Mouse (Mus musculus): ENCODE data around the gene Galp.

Galp gene

DNA sequence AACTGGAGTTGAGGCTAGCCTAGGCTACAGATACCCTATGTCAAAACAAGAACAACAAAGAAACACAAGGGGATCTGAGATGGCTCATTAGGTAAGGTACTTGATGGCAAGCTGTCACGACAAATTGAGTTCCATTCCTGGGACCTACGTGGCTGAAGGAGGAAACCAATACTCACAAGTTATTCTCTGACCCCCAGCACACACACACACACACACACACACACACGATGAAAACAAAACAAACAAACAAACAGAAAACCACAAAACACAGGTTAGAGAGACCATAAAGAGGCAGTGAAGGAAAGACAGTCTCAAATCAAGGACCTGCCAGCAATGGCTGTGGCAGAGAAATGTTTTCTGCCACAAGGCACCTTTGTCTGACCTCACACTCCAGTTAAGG, at the start of gene Galp:
Galp (plus strand) TSS at position 301 of the 400 bp plus-strand sequence.
- no peak for DNase-seq

DNA sequence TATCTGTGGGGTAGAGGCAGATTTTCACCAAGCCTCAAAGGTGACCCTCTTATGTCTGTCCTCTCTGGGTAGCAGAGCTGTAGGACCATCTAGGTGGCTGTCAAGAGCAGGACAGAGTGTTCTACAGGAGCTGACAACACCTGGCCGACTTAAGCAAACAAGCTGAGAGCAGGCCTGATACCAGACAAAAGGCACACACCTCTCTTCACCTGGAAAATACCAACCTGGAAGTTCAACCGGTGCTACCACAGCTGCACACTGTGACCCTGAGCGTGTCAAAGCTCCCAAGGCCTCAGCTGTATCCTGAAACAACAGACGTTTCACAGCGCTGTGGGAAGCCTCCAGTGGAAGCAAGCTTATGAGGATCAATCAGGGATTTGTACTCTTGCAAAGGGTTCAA, 49.2 kb upstream of the Galp start:
- DNase-seq: no peak

DNA sequence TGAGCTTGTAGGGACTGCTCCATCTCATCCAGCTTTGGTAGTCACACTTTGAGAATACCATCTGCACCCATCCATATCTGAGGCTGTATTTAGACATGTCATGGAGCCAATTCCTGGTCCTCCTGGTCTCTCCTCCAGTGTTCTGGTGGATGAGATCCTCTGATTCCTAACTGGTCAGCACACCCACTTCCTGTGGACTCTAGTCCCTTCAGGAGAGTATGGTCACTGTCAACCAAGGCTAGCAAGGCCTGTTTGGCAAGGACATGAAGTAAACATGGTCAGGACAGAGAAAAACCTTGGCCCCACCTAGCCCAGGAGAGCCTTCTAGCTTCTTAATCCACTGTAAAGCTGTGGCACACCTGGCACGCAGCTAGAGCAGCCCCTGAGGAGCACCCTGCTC, 45.6 kb upstream of the Galp start:
- no peak for DNase-seq

DNA sequence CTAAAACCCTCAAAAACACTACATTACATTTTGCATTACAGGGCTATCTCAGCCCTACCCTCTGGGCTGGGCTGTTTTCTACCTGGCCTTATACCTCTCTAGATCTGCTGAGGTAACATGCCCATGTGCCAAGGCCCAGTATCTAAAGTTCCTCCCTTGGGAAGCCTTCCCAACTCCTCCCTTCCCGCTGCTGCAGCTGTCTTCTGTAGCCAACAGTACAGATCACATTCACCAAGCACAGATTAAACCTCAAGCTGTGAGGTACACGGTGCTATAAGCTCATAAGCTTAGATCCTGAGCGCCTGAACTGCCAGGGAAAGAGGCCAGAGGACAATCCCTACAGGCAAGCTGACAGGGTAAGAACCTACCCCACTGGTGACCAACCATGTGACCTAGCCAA, 44.9 kb upstream of the Galp start:
- no peak for DNase-seq

DNA sequence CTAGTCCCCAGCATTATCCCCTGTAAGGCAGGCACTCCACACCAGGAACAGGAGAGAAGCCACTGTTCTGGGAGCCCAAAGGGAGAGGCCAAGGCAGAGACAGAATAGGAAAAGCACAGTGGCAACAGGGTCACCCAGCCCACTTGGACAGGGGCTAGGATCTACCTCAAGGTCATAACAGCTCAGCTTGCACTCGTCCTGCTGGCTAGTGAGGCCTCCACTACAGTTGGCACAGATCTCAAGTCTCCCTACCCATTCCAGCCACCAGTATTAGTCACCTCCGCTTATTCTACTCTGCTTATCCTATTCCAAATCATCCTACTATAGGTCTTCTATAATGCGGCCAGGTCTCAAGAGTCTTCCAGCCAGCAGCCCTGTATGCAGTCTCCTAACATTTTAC, 43.8 kb upstream of the Galp start:
- no peak for DNase-seq

DNA sequence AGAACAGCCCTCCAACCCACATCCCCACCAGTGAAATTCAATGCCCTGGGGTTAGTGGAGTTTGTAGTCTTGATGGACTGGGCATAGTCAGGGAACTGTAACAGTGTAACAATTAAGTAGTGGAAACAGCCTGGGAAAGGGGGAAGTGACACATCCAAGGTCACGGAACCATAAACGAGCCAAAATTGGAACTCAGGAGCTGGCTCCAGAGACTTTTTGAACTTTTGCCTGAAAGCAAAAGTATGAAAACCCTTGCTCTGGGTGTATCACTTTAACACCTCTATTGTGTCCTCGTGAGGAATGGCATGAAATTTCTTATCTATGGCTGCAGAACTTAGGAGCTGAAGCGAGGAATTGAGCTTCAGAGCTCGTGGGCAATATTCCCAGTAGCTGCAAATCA, 42.7 kb upstream of the Galp start:
- no peak for DNase-seq

DNA sequence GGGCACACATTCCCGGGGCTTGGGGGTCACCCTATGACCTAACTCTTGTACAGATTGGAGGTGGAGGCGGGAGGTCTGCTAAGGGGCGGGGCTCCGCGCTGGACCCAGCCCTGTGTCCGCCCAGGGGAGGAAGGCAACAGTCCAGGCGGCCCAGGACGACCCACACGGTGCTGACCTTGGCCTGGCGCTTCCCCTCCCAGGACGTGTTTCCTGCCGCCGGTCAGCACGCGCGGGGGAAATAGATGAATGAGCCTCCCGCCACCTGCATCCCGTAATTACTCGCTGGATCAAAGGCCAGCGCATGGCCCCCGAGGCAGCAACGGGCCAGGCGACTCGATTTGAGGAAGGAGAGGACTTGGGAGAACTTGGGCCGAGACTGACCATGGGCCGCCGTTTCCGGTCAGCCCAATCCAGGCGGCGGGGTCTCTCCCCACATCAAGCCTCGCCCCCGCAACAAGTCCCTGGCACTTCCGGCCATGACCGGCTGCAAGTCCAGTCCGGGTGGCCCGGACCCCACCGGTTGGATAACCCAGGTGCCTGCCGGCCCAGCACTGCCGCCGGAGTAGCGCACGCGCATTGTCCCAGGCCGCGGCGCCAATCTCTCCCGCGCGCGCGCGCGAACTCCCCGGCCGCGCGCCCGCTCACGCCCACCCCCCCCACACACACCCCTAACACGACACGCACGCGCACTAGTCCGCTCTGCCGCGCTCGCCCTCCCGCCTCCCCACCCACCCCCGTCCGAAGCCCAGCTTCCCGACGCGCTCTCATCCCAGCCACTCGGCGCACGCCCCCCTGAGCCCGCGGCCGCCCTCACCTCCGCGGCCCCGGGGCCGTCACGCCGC, 41.6 kb upstream of the Galp start:
- peak; percentile 90 to 91 for DNase-seq

DNA sequence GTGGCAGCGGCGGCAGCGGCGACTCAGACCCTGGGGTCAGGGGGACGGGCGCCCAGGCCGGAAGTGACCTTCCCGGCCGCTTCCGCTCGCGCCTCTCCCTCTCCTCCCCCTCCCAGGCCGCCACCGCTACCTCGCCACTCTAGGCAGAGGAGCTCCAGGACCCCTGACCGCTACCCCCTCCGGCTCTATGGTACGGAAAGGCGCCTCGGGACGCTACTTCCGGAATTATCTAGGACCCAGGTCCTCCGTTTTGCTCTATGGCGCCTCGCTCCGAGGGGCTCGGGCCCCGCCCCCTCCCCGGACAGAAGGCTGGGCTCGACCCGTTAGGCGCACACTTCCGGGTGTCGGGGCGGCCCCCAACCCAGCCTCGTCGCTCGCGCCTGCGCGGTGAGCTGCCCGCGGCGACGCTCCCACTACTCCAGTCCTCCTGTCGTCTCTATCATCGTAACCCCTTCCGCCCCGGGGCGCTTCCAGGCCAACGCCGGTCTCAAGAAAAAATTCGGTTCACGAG, 40.9 kb upstream of the Galp start, which contains the start of gene Zfp787:
Zfp787 (minus strand) TSS at position 97 of the 511 bp plus-strand sequence.
- DNase-seq: peak; percentile 95 to 96

DNA sequence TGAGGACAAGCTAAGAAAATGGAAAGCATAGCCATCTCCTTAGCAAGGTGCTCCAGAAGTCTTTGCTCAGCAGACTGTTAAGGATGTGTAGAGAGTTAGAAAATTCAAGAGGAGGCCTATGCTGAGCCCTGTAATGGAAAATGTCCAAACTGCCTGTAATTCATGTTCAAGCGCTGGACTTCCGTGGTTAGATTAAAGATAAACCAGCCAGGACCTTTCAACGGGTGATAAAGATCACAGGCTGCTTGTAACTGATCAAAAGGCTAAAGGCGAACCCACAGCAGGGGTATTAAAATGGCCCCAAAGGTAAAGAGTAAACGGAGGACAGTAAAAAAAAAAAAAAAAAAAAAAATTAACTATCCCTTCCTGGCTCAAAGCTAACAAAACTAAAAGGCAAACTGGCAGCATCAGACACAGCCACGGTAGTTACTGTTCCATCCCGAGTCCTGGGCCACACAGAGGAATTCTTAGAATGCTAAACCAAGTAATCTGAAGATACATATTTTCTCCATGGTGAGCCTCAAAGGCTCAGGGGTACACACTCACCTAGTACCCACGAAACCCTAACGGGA, 39.9 kb upstream of the Galp start:
- DNase-seq: peak; percentile 74 to 90

DNA sequence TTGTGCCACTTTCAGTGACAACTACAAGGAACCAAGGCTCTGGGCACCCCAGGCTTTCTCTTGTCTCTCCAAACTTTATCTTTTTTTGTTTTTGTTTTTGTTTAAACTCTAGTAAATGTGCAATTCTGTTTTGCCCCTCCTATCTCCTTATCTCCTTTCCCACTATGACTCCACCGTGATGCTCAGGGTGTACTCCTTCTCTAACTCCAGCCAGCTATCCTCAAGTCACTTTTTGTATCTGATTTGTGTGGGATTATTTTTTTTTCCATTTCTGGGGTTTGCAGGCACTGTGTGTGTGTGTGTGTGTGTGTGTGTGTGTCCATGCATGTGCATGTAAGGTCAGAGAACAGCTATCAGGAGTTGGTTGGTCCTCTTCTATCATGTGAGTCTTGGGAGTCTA, 39.4 kb upstream of the Galp start:
- DNase-seq: no peak

DNA sequence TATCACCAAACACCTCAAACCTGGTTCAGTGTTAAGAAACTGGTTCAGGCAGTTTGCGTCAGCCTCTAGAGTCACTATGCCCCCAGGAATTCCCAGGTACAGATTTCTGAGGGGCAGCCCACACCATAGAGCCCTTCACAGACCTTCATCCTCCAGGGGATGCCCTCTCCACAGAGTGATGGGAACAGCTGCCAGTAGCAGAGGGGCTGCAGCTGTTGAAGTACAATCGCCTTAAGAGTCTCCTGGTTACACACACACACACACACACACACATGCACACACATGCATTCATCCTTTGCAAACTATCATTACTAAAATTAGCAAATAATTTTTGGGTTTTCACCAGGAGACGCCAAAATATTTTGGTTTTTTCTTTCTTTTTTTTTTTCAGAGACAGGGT, 37.3 kb upstream of the Galp start:
- DNase-seq: no peak

DNA sequence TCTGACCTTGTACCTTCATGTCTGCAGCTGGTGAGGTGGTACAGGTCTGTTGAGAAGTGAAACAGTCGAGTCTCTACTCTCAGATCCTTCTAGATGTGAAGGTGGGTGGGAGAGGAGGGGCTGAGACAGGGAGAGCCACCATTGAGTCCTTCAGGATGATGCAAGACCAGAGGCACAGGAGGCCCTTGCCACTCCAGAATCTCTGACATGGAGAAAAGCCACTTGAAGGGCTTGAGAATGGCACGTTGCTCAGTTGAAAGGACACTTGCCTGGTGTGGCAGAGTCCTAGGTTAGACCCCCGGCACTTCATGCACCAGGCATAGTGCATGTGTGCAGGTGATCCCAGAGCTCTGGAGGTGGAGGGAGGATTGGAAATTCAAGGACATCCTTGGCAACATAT, 35.3 kb upstream of the Galp start:
- no peak for DNase-seq

DNA sequence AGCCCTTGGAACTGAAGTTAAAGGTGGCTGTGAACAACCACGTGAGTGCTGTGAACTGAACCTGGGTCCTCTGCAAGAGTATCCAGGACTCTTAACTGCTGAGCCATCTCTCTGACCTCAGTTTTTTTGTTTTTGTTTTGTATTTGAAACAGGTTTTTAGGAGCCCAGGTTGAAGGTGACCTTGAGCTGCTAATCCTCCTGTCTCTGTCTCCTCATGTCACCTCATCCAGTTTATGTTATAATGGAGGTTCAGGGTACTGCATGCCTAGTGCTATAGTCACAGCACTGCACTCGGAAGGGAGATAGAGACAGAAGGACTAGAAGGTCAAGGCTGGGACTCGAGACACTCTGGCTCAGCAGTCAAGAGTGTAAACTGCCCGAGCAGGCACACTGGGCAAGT, 34.7 kb upstream of the Galp start:
- no peak for DNase-seq

DNA sequence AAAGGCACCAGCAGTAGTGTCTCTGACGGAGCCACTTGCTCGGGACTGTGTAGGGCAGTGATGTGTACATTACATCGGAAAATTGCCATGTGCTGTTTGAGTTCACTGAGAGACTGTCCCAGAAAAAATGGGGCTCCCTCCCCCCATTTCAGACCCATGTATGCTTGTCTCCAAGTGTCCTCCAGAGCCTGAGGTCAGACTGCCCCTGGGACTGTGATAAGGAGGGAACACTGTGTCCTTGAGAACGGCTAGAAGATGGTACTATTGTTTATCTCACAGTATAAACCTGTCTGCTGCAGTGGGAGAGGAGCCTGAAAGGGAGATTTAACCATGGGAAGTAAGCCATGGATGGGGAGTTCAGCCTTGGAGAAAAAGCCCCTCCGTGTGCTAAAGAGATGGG, 32.2 kb upstream of the Galp start:
- no peak for DNase-seq

DNA sequence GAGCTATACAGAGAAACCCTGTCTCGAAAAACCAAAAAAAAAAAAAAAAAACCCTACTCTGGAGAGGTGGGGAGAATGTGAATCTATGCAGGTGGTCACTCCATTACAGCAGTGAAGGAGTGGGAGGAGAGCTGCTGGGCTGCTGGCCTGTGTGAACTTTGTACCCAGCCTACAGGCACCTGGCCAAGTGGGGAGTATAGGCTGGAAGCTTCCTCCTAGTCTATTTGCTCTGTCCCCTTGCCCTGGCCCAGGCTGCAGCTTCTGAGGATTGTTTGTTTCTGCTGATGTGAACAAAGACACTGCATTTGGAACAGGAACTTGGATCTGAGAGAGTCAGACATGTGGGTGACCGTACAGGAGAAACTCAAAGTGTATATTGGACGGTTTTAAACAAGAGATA, 27.5 kb upstream of the Galp start:
- peak; percentile 90 to 91 for DNase-seq

DNA sequence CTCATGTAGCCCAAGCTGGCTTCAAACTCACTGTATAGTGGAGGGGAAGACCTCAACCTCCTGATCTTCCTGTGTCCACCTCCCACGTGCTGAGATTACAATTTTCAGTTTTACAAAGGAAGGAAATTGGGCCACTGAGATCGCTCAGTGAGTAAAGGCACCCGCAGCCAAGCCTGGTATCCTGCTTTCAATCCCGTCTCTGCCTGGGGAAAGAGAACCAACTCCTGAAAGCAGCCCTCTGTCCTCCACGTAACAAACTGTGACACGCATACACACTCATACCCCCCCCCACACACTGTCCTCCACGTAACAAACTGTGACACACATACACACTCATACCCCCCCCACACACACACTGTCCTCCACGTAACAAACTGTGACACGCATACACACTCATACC, 26.5 kb upstream of the Galp start:
- DNase-seq: no peak

DNA sequence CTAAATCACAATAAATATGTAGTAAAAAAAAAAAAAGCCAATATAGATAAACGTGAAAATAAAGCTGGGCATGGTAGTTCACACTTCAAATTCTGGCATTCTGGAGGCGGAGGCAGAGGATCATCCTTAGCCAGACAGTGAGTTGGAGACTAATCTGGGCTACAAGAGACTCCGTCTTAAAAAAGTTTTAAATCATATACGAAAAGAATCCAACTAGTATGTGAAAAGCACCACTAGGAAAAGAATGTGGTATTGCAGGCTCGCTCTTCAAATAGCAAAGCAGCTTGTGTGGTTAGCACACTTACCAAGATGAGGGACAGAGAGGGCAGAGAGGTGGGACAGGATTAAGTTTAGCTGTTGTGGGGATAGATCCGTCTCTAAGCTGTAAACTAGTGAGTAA, 26.0 kb upstream of the Galp start:
- DNase-seq: no peak

DNA sequence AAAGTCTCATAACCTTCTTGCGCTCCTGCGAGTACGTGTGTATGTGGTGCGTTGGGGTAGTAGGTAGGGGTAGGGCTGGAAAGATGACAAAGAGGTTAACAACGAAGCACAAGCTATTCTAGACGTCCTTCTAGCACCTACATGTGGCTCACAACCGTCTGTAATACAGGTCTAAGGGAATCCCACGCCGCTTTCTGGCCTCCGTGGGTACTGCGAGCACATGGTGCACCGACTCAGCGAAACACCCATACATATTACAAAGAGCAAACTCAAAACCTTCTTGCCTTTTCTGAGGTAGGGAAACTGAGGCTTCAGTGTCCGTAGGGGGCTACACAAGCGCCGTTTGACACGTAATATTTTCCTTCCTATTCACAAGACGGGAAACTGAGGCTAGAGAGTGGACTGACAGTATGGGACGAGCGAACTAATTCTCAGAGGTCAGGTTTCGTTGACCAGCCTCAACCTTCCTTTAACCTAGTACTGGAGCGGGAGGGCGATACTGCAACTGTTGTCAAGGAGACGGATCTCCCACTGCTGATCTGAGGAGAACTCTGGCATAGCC, 25.4 kb upstream of the Galp start:
- DNase-seq: peak; percentile 82 to 87

DNA sequence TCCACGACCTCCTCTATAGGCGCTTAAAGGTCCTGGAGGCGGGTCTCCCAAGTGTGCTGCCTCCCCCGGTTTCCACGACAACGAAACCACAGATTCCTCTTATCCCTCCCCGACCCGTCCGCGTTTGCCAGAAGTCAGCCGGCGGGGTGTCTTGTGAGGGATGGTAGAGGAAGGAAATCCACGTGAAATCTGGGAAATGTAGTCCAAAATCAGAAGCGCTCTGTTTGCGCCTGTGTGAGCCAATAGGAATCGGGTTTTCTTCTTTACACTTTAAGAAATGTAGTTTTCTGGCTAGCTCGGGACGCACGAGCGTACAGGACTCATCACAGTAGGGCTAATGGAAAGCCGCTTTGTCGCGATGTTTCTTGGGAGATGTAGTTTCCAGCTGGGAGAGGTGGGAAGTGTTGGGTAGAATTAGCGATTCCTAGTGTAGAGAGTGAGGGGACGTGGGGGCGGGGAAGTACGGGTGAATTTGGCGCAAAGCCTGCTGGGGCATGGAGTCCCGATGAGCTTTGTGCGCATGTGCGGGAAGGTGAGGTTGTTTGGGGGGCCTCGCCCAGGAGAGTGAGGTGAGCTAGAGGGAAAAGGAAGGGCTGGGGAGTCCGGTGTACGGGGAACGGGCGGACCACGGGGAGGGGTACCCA, 24.8 kb upstream of the Galp start, which contains the start of gene Zfp444:
Zfp444 (plus strand) TSS at position 221 of the 644 bp plus-strand sequence.
- DNase-seq: peak; percentile 98 to 99

DNA sequence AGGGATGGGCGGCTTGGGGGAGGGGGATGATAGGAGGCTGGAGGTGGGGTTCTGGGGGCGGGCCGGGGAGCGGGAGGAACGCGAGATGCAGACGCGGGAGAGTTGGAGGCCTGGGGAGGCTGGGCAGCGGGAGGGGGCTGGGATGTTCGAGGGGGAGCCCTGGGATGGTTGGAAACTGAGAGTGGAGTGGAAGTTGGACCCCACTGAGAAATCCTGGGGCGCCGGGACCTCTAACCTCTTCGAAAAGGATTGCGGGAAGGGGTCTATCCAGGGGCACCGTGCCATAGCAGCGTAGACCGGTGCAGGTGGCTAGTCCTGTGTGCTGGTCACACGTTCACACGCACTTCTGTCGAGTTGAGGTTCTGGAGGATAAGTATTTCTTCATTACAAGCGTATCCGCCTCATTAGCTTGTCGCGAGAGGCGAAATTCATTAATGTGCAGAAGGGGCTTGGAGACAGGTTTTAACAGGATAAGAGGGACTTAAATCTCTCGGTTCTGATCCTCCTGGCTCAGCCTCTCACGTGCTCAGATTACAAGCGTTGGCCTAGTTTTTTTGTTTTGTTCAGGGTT, 24.1 kb upstream of the Galp start:
- DNase-seq: no peak

DNA sequence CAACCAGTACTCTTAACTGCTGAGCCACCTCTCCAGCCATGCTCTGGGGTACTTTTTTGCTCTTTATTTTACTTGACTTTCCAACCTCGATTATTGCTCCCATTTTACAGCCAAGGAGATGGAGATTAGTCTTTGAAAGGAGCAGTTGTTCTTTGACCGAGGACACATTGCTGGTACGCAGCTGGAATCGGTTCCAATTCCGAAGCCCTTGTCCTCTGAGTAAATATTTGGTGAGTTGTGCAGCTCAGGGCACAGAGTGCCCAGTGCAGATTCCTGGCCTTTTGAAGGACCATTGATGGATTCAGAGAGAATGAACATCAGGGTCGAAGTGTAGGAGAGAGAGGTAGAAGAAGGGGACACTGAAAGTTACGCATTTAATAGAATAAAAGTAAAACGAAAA, 23.0 kb upstream of the Galp start:
- DNase-seq: peak; percentile 66 to 75

DNA sequence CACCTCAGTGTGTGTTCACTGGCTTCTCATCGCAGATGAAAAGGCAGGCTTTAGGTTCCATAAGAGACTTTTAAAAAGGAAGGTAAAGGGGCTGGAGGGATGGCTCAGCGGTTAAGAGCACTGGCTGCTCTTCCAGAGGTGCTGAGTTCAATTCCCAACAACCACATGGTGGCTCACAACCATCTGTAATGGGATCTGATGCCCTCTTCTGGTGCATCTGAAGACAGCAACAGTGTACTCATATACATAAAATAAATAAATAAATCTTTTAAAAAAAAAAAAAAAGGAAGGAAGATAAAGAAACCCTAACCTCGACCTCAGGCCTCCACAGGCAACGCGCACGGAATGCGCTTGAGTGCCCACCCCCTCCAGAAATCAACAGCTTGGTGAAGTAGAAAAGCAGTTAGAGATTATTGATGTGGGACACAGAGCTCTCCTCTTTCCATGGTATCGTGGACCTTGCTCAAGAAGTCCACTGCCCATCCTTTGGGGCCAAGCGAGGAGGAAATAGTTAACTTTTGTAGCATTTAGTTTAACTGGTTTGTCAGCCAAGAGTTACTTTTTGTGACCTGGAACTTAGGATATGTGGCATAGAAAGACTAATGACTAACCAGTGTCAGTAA, 22.4 kb upstream of the Galp start:
- peak; percentile 55 to 72 for DNase-seq

DNA sequence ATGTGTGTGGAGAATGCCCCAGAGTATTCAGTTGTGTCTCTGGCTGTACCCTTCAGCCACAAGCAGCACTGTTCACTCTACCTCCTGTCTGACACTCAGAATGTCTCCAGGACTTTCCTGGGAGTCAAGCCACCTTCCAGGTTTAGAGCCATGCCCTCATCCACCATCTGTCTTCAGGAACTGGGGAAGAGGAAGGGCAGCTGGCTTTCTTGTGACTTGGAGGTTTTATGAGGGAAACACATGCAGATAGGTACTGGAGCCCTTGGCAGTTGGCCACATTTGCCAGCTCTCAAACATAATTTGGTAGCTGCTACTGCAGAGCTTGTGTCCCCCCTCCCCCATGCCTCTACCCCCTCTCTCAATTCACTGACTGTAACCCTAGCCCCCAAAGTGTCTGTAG, 17.9 kb upstream of the Galp start:
- DNase-seq: no peak

Measured in kidney, adult 8-10 months (tissue).